Mouse (Mus musculus): ENCODE measurements at regions not wholly inside any gene's neighbourhood (a gene's known extent, or its start where the extent isn't known, plus 50 kb on each side); places are given as distances from the start of the nearest gene placed in this dataset.
"Not testable (repeated sequence)": the region's sequence is repeated elsewhere in the genome, so short reads cannot be mapped to it uniquely, and the experiment has no call there.

GRCm38 (mm10) chr3:68781466-68781865 lies 87.9 kb upstream of the 1110032F04Rik start:
- no peak for DNase-seq (ENCODE audit: extremely low spot score in 1 of 2, low spot score in 2 of 2)
- Histone ChIP-seq H3K27ac (no peak overlapping the region), H3K4me3 (no peak overlapping the region)
- intact Hi-C loops (cut with DNase I): no loop called here
- no peak for TF ChIP-seq CTCF (IDR thresholded peaks at IDR 0.05)

GRCm38 (mm10) chr3:68782363-68782762 lies 87.0 kb upstream of the 1110032F04Rik start:
- no peak for DNase-seq (ENCODE audit: extremely low spot score in 1 of 2, low spot score in 2 of 2)
- no peak overlapping the region for H3K4me3 ChIP-seq
- intact Hi-C loops (cut with DNase I): no loop called here
- TF ChIP-seq CTCF (IDR thresholded peaks at IDR 0.05): no peak
- no peak overlapping the region for H3K27ac ChIP-seq

GRCm38 (mm10) chr3:68783666-68784416 lies 85.5 kb upstream of the 1110032F04Rik start:
- H3K27ac ChIP-seq: no peak overlapping the region
- TF ChIP-seq CTCF (IDR thresholded peaks at IDR 0.05): no peak
- no peak overlapping the region for H3K4me3 ChIP-seq
- no peak for DNase-seq (ENCODE audit: extremely low spot score in 1 of 2, low spot score in 2 of 2)
- intact Hi-C loops (cut with DNase I): no loop called here

- intact Hi-C loops (cut with DNase I): no loop called here
- H3K27ac ChIP-seq: no peak overlapping the region
- TF ChIP-seq CTCF (IDR thresholded peaks at IDR 0.05): no peak
- no peak overlapping the region for H3K4me3 ChIP-seq
- no peak for DNase-seq (ENCODE audit: extremely low spot score in 1 of 2, low spot score in 2 of 2)
These were observed 82.6 kb upstream of the 1110032F04Rik start for GRCm38 (mm10) chr3:68786771-68787170.

GRCm38 (mm10) chr3:68787385-68788175 lies 81.8 kb upstream of the 1110032F04Rik start:
- no peak overlapping the region for H3K4me3 ChIP-seq
- no peak overlapping the region for H3K27ac ChIP-seq
- DNase-seq (ENCODE audit: extremely low spot score in 1 of 2, low spot score in 2 of 2): no peak
- intact Hi-C loops (cut with DNase I): no loop called here
- TF ChIP-seq CTCF (IDR thresholded peaks at IDR 0.05): no peak

GRCm38 (mm10) chr3:68789491-68789890 lies 79.9 kb upstream of the 1110032F04Rik start:
- no peak overlapping the region for H3K4me3 ChIP-seq
- no peak for DNase-seq (ENCODE audit: extremely low spot score in 1 of 2, low spot score in 2 of 2)

GRCm38 (mm10) chr3:68790466-68790865 lies 78.9 kb upstream of the 1110032F04Rik start:
- intact Hi-C loops (cut with DNase I): no loop called here
- no peak for TF ChIP-seq CTCF (IDR thresholded peaks at IDR 0.05)
- DNase-seq (ENCODE audit: extremely low spot score in 1 of 2, low spot score in 2 of 2): no peak
- Histone ChIP-seq H3K27ac (no peak overlapping the region), H3K4me3 (no peak overlapping the region)

More at GRCm38 (mm10) chr3:68789491-68789890, 79.9 kb upstream of the 1110032F04Rik start:
- H3K27ac ChIP-seq: no peak overlapping the region
- intact Hi-C loops (cut with DNase I): no loop called here
- TF ChIP-seq CTCF (IDR thresholded peaks at IDR 0.05): no peak

- no peak overlapping the region for H3K4me3 ChIP-seq
- no peak for DNase-seq (ENCODE audit: extremely low spot score in 1 of 2, low spot score in 2 of 2)
- intact Hi-C loops (cut with DNase I): no loop called here
- H3K27ac ChIP-seq: no peak overlapping the region
- TF ChIP-seq CTCF (IDR thresholded peaks at IDR 0.05): no peak
These were observed 76.5 kb upstream of the 1110032F04Rik start for GRCm38 (mm10) chr3:68792883-68793282.

- DNase-seq (ENCODE audit: extremely low spot score in 1 of 2, low spot score in 2 of 2): no peak
- no peak overlapping the region for H3K27ac ChIP-seq
- no peak for TF ChIP-seq CTCF (IDR thresholded peaks at IDR 0.05)
- H3K4me3 ChIP-seq: no peak overlapping the region
- intact Hi-C loops (cut with DNase I): no loop called here
These were observed 75.5 kb upstream of the 1110032F04Rik start for GRCm38 (mm10) chr3:68793923-68794322.

- DNase-seq (ENCODE audit: extremely low spot score in 1 of 2, low spot score in 2 of 2): no peak
- TF ChIP-seq CTCF (IDR thresholded peaks at IDR 0.05): no peak
- Histone ChIP-seq H3K4me3 (no peak overlapping the region), H3K27ac (no peak overlapping the region)
- intact Hi-C loops (cut with DNase I): loop anchor here (5.0 kb wide), 1 partner anchor 163 kb away; no protein-coding TSS in a partner anchor
These were observed 74.9 kb upstream of the 1110032F04Rik start for GRCm38 (mm10) chr3:68794380-68795014.

- TF ChIP-seq CTCF (IDR thresholded peaks at IDR 0.05): no peak
- H3K27ac ChIP-seq: no peak overlapping the region
- no peak overlapping the region for H3K4me3 ChIP-seq
- no peak for DNase-seq (ENCODE audit: extremely low spot score in 1 of 2, low spot score in 2 of 2)
- intact Hi-C loops (cut with DNase I): loop anchor here (5.0 kb wide), 1 partner anchor 162 kb away; no protein-coding TSS in a partner anchor
These were observed 73.7 kb upstream of the 1110032F04Rik start for GRCm38 (mm10) chr3:68795641-68796040.

GRCm38 (mm10) chr3:68798408-68798807 lies 71.0 kb upstream of the 1110032F04Rik start:
- DNase-seq (ENCODE audit: extremely low spot score in 1 of 2, low spot score in 2 of 2); H3K27ac ChIP-seq; H3K4me3 ChIP-seq: not testable (repeated sequence)
- intact Hi-C loops (cut with DNase I): loop anchor here (5.0 kb wide), 1 partner anchor 159 kb away; no protein-coding TSS in a partner anchor

All from left cerebral cortex, adult 2 months (tissue).